Mouse (Mus musculus) liver, postnatal 0 days (tissue): ENCODE measurements around the gene Uhrf1bp1l. TPM values are rescaled to one million over a fixed set of nuclear protein-coding genes. Genes with fewer than 3 reads are reported as not detected.
A peak's percentile ranks its signal among the peaks of the same experiment; 100 is the strongest.
"Not testable (repeated sequence)": the region's sequence is repeated elsewhere in the genome, so short reads cannot be mapped to it uniquely, and the experiment has no call there.

Experiments
- ATAC-seq: fragments of 200-750 bp; cut with Nextera tagmentation; 2 replicates; pipeline ENCODE4 v1.8.0; 2017; ENCODE audit warnings: mild to moderate bottlenecking, moderate library complexity
- DNase-seq: peaks from one replicate; pipeline ENCODE4 v3.0.0-alpha.2; 2016
- H3K27ac ChIP-seq: fragments of 300-500 bp; sonication (generic); 2 replicates; pipeline ENCODE4 v1.5.1; 2014; ENCODE audit warnings: antibody characterized with exemption, moderate library complexity, mild to moderate bottlenecking, low read depth
- H3K27me3 ChIP-seq: fragments of 300-500 bp; sonication (generic); 2 replicates; pipeline ENCODE4 v1.6.1; 2014; ENCODE audit warnings: low read length, control low read depth, mixed read lengths; ENCODE audit not compliant: insufficient read depth
- H3K36me3 ChIP-seq: fragments of 300-500 bp; sonication (generic); replicated peaks from 2 replicates; pipeline ENCODE4 v1.6.1; 2014; ENCODE audit warnings: mild to moderate bottlenecking, control low read depth, low read length, moderate library complexity, mixed read lengths; ENCODE audit not compliant: insufficient read depth
- H3K4me1 ChIP-seq: fragments of 300-500 bp; sonication (generic); 2 replicates; pipeline ENCODE4 v1.6.1; 2014; ENCODE audit warnings: antibody characterized with exemption, mild to moderate bottlenecking, control low read depth; ENCODE audit not compliant: insufficient read depth
- H3K4me2 ChIP-seq: fragments of 300-500 bp; sonication (generic); 2 replicates; pipeline ENCODE4 v1.6.1; 2014; ENCODE audit warnings: low read depth, mild to moderate bottlenecking, low read length, moderate library complexity, mixed read lengths
- H3K4me3 ChIP-seq: fragments of 300-500 bp; sonication (generic); 2 replicates; pipeline ENCODE4 v1.5.1; 2014; ENCODE audit warnings: low read depth, low read length
- H3K9ac ChIP-seq: fragments of 300-500 bp; sonication (generic); replicated peaks from 2 replicates; pipeline ENCODE4 v1.6.1; 2014; ENCODE audit warnings: mild to moderate bottlenecking, moderate library complexity
- H3K9me3 ChIP-seq: fragments of 300-500 bp; sonication (generic); 2 replicates; pipeline ENCODE4 v1.6.1; 2016; ENCODE audit warnings: mild to moderate bottlenecking, control low read depth, low read length, mixed read lengths
- CTCF ChIP-seq: sonication (generic); IDR thresholded peaks from 2 replicates; pipeline ENCODE4 v1.5.1; 2016; ENCODE audit warnings: antibody characterized with exemption, low read depth
- EP300 ChIP-seq: IDR thresholded peaks from 2 replicates; pipeline ENCODE4 v1.6.1; 2016; ENCODE audit warnings: antibody characterized with exemption, low read depth, mild to moderate bottlenecking
- WGBS: fragments of 180-500 bp; shearing (Covaris S2); extraction: QIAGEN DNeasy Blood & Tissue Kit; methylation state at CpG from one replicate; pipeline ENCODE4 v1.1.7; 2014; ENCODE audit not compliant: insufficient replicate concordance; 5-methylcytosine and 5-hydroxymethylcytosine counted together
- polyA plus RNA-seq: library from polyadenylated mRNA; unstranded; fragments of >200 nt; fragmentation: Nextera tagmentation; extraction: Ambion mirVana; gene quantifications from 2 replicates; pipeline ENCODE4 v1.2.1, GENCODE M21; 2015

Uhrf1bp1l gene
- 13.2 and 14.7 TPM in 2 replicates for polyA plus RNA-seq

DNA sequence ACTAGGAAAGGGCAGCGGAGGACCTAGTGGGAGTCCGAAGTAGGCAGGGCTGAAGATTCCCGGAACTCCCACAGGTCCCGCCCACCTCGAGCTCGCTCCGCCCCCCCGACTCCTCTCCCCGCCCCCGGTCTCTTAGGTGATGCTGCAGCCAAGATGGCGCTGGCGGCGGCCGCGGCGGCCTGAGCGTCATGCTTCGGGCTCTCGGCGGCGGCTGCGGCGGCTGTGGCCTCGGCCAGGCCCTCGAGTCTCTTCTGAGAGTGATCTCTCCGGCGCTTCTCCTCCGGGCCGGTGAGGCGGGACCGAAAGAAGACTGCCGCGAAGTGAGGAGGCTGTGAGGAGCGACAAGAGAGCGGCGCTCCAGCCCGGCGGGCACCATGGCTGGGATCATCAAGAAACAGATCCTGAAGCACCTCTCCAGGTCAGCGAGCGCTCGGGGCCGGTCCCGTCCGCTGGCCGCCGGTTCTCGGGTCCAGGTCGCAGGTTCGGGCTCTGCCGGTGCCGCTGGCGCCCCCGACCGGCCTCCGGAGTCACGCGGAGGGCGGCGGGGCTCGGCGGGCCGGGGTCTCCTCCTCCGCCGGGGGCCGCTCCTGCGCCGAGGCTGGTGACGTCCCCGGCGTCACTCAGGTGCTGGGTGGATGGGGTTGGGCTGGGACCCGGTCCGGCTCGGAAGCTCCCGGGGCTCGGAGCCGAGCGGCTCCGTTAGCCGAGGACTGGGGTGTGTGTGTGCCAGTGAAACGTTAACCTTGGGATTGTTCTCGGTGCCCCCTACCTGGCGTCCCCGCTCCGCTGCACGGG, at the start of gene Uhrf1bp1l:
Uhrf1bp1l (plus strand) TSS at position 121 of the 795 bp plus-strand sequence.
- WGBS, result under 1% methylated on average over 76 of the region's 85 CpGs
- H3K27ac ChIP-seq, result peak within 1 kb of the TSS; percentile 98
- peak within 1 kb of the TSS; percentile 98 for H3K4me3 ChIP-seq
- no peaks in the 10 kb centered on the region for H3K9me3 ChIP-seq
- H3K27me3 ChIP-seq, result no peaks in the 10 kb centered on the region
- H3K4me2 ChIP-seq, result peak within 1 kb of the TSS; percentile 94
- peak; percentile 97 for DNase-seq
- TF ChIP-seq EP300 (no peak), CTCF (no peak; the same call in 1 of the 2 replicates)
- H3K4me1 ChIP-seq, result peaks cover 29% of the 10 kb centered on the region
- peak within 1 kb of the TSS; percentile 98 for H3K9ac ChIP-seq
- peak; percentile 90 for ATAC-seq
- no peaks in the 10 kb centered on the region; the same call in 1 of the 2 replicates for H3K36me3 ChIP-seq

DNA sequence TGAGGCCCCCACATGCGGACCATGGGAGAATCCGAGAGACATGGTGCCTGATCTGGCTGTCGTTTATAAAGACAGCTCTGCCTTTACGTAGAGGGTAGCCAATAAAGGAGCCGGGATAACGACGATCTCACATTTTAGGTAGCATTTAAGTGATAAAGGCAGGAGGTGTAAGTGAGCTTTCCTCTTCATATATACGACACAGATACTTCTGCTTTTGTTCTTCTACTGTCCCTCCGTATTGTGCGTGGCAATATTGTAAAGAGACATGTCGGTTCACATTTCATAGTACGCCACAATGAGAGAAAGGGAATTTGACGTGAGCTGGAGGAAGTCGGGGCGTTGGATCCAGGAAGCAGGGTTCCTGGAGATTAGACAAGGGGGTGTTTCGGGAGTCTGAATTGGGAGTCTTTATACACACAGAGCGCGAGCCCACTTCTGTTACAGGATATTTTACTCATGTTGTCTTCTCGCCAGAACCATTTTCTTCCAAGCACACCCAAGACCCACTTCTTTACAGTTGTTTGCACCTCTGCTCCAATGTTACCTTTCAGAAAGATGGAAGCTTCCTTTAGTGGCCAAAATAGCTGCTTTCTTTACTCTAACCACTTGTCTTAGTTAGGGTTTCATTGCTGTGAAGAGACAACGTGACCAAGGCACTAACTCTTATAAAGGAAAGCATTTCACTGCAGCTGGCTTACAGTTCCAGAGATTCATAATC, 49.4 kb upstream of the Uhrf1bp1l start:
- H3K4me3 ChIP-seq, result no peak overlapping the region
- no peaks in the 10 kb centered on the region for H3K36me3 ChIP-seq
- 47% methylated on average over 20 of the region's 20 CpGs for WGBS
- no peak for ATAC-seq
- peak overlapping the region; percentile 40 for H3K4me2 ChIP-seq
- no peak overlapping the region for H3K27ac ChIP-seq
- no peak overlapping the region for H3K9ac ChIP-seq
- TF ChIP-seq EP300, result no peak
- no peak for TF ChIP-seq CTCF
- no peak for DNase-seq
- no peaks in the 10 kb centered on the region for H3K27me3 ChIP-seq
- no peaks in the 10 kb centered on the region for H3K9me3 ChIP-seq
- no peaks in the 10 kb centered on the region for H3K4me1 ChIP-seq

DNA sequence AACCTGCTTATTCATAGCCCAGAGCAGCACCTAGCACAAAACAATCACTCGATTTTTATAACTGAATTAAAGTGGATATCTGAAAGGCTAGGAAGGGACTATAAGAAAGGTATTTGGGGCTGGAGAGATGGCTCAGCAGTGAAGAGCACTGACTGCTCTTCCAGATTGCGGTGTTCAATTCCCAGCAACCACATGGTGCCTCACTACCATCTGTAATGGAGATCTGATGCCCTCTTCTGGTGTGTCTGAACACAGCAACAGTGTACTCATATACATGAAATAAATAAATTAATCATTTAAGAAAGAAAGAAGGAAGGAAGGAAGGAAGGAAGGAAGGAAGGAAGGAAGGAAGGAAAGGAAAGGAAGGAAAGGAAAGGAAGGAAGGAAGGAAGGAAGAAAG, 48.5 kb upstream of the Uhrf1bp1l start:
- H3K9me3 ChIP-seq, H3K4me2 ChIP-seq, H3K27me3 ChIP-seq, H3K36me3 ChIP-seq, H3K4me1 ChIP-seq, H3K4me3 ChIP-seq, ATAC-seq, DNase-seq, H3K27ac ChIP-seq, H3K9ac ChIP-seq: not testable (repeated sequence)
- 0 out of 2 replicates have a peak, but pooled peaks have one; percentile 8 for TF ChIP-seq CTCF
- 70% methylated on average over 2 of the region's 2 CpGs for WGBS

DNA sequence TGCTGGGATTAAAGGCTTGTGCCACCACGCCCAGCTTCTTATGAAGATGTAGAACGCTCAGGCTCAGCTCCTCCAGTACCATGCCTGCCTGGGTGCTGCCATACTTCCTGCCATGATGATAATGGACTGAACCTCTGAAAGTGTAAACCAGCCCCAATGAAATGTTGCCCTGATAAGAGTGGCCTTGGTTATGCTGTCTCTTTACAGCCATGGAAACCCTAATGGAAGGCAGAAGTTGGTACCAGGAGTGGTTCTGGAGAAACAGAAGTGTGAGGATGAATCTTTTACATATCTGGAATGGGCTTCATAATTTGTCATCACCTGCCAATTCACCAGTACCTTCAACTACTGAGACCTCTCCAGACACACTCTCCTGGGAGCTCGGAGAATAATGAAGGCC, 46.8 kb upstream of the Uhrf1bp1l start:
- TF ChIP-seq CTCF (no peak), EP300 (no peak)

DNA sequence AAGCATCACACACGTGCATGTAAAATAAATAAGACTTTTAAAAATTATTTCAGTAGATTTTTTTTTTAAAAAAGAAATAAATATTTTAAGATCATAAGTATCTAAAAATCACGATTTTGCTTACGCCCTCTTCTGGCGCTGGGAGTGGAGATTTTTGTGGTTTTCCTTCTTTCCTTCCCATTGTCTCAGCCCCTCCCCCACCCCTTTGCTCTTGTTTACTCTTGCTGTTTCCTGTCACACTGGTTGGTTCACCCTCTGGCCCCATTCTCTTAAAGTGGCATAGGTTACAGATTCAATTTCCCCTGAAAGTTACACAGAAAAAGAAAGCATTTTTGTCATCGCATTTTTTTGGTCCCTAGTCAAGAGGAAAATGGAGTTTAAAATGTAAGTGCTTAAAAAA, 41.7 kb upstream of the Uhrf1bp1l start:
- Histone ChIP-seq H3K27me3 (no peaks in the 10 kb centered on the region), H3K36me3 (no peaks in the 10 kb centered on the region), H3K9ac (no peak overlapping the region), H3K27ac (no peak overlapping the region), H3K4me2 (no peak overlapping the region), H3K4me1 (no peaks in the 10 kb centered on the region), H3K4me3 (no peak overlapping the region), H3K9me3 (no peaks in the 10 kb centered on the region)
- no peak for ATAC-seq
- no peak for TF ChIP-seq CTCF
- DNase-seq, result peak; percentile 28
- 32% methylated on average over 5 of the region's 5 CpGs for whole genome bisulfite sequencing

More for the DNA sequence above, 46.8 kb upstream of the Uhrf1bp1l start:
- no peaks in the 10 kb centered on the region for H3K27me3 ChIP-seq
- no peaks in the 10 kb centered on the region for H3K4me1 ChIP-seq
- 84% methylated on average over 3 of the region's 3 CpGs for WGBS
- H3K36me3 ChIP-seq, result no peaks in the 10 kb centered on the region
- H3K27ac ChIP-seq, result no peak overlapping the region
- no peak overlapping the region for H3K4me3 ChIP-seq
- no peak overlapping the region for H3K9ac ChIP-seq
- H3K4me2 ChIP-seq, result no peak overlapping the region
- ATAC-seq, result no peak
- H3K9me3 ChIP-seq, result no peaks in the 10 kb centered on the region
- no peak for DNase-seq

DNA sequence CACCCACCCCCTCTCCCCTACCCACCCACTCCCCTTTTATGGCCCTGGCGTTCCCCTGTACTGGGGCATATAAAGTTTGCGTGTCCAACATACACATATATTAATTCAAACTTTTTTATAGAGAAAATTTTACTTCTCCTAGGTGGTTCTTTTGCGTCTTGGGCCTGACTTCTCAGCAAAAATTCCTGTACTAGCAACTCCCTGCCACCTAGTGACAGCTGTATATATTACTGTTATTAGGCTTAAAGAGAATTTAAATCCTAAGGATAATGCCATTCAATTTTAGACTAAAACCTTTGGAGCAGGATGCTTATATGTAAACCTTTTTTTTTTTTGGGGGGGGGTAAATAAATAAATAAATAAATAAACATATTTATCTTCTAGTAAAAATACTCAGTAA, 37.4 kb upstream of the Uhrf1bp1l start:
- TF ChIP-seq EP300 (no peak), CTCF (no peak; the same call in 1 of the 2 replicates)
- no peak overlapping the region for H3K9ac ChIP-seq
- H3K4me3 ChIP-seq, result no peak overlapping the region
- no peak overlapping the region for H3K27ac ChIP-seq
- no peaks in the 10 kb centered on the region for H3K27me3 ChIP-seq
- H3K4me2 ChIP-seq, result no peak overlapping the region
- DNase-seq, result no peak
- peaks cover 7% of the 10 kb centered on the region for H3K36me3 ChIP-seq
- no peak for ATAC-seq
- H3K9me3 ChIP-seq, result 0 out of 2 replicates have a peak, but pooled peaks cover 3% of the 10 kb centered on the region
- 76% methylated on average over 3 of the region's 3 CpGs for WGBS
- no peaks in the 10 kb centered on the region for H3K4me1 ChIP-seq
